Mouse (Mus musculus) stomach, postnatal 0 days (tissue): ENCODE measurements around the gene Zmynd10.
A peak's percentile ranks its signal among the peaks of the same experiment; 100 is the strongest.

Experiments
- CTCF ChIP-seq: IDR thresholded peaks from 2 replicates; pipeline ENCODE4 v1.5.1; 2016; ENCODE audit warnings: antibody characterized with exemption, low read depth, mild to moderate bottlenecking, moderate library complexity
- EP300 ChIP-seq: optimal IDR thresholded peaks from 2 replicates; pipeline ENCODE3; 2016; ENCODE audit warnings: antibody characterized with exemption

DNA sequence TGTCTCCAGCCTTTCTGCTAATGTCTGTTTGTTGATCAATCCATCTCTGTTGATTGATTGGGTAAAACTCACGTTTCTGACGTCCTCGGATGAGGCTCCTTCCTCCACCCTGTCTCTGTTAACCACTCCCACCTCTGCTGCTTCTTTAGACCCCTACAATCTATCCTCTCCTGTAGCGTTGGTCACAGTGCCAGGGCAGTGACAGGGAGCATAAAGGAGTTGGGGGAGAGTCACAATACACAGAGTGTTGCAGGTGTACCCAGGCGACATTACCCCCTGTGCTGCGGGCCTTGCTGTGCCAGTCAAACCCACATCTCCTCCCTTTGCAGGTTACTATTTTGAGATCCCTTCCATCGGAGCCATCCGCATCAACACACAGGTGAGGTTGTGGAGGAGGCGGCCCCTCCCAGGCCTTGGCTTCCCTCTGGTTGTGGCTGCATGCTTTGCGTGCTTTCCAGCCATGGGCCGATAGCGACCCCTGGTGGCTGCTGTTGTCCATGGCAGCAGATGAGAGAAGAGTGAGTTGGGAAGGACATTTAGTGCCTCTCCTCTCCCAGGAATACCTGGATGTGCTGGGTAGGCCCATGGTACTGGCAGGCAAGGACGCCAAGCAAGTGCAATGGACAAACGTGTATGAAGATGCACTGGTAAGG, 32.7 kb upstream of the Zmynd10 start:
- TF ChIP-seq CTCF = peak; percentile 100
- no peak for TF ChIP-seq EP300
